Mouse (Mus musculus) intestine, embryonic 16.5 days (tissue): Measurements from ENCODE around the gene Gm45717. TPM values are rescaled to one million over a fixed set of nuclear protein-coding genes. Genes with fewer than 3 reads are reported as not detected.

Source experiments
- ATAC-seq: fragments of 200-750 bp; cut with Nextera tagmentation; 2 replicates; pipeline ENCODE4 v1.8.0; 2017; ENCODE audit warnings: moderate TSS enrichment, moderate library complexity
- H3K27ac ChIP-seq: fragments of 300-500 bp; sonication (generic); 2 replicates; pipeline ENCODE4 v1.5.1; 2014; ENCODE audit warnings: mild to moderate bottlenecking, low read length
- H3K27me3 ChIP-seq: fragments of 300-500 bp; sonication (generic); replicated peaks from 2 replicates; pipeline ENCODE4 v1.6.1; 2014; ENCODE audit warnings: low read length, control low read depth, mixed read lengths; ENCODE audit not compliant: control insufficient read depth, insufficient read depth
- H3K36me3 ChIP-seq: fragments of 300-500 bp; sonication (generic); 2 replicates; pipeline ENCODE4 v1.6.1; 2014; ENCODE audit warnings: low read length, control low read depth; ENCODE audit not compliant: control insufficient read depth, insufficient read depth
- H3K4me1 ChIP-seq: fragments of 300-500 bp; sonication (generic); 2 replicates; pipeline ENCODE4 v1.6.1; 2014; ENCODE audit warnings: low read length, control low read depth, mixed read lengths; ENCODE audit not compliant: control insufficient read depth, insufficient read depth
- H3K4me2 ChIP-seq: fragments of 300-500 bp; sonication (generic); 2 replicates; pipeline ENCODE4 v1.6.1; 2014; ENCODE audit warnings: low read depth, low read length, control low read depth
- H3K4me3 ChIP-seq: fragments of 300-500 bp; sonication (generic); 2 replicates; pipeline ENCODE4 v1.5.1; 2014; ENCODE audit warnings: mild to moderate bottlenecking, low read length
- H3K9ac ChIP-seq: fragments of 300-500 bp; sonication (generic); 2 replicates; pipeline ENCODE4 v1.6.1; 2014; ENCODE audit warnings: low read depth, low read length
- H3K9me3 ChIP-seq: fragments of 300-500 bp; sonication (generic); 2 replicates; pipeline ENCODE4 v1.6.1; 2016; ENCODE audit warnings: low read length, control low read depth; ENCODE audit not compliant: control insufficient read depth
- WGBS: fragments of 180-500 bp; shearing (Covaris S2); extraction: QIAGEN DNeasy Blood & Tissue Kit; methylation state at CpG from one replicate; pipeline ENCODE4 v1.1.7; 2014; 5-methylcytosine and 5-hydroxymethylcytosine counted together
- polyA plus RNA-seq: library from polyadenylated mRNA; unstranded; fragments of >200 nt; fragmentation: Nextera tagmentation; extraction: Ambion mirVana; gene quantifications from 2 replicates; pipeline ENCODE4 v1.2.1, GENCODE M21; 2015

The Gm45717 gene
- polyA plus RNA-seq, 1 experiment from 2014 or later = not detected

DNA sequence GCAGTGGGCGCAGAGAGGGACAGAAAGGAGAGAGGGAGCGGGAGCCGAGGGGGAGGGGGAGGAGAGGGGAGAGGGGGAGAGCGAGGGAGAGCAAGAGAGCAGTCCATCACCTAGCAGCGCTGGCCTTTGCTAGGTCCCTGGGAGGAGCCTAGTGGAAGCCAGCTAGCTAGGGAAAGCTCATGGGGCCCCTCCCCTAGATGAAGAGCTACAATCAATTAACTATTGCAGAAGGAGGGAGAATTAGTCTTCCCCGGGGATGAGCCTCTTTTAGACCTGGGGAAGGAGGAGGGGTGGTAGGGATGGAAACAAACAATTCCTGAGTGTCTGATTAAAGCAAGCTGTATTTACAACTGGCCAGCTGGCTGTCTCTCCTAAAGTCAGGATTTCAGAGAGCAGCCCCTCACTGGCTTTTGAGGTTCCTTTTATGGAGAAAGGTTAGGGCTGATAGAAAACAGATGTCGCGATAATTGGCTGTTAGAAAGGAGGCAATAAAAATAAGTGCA is 16.0 kb downstream of the Gm45717 start:
- H3K4me1 ChIP-seq = peaks cover 24% of the 10 kb centered on the region
- H3K4me2 ChIP-seq = peak overlapping the region; percentile 13; the same call in 1 of the 2 replicates
- no peaks in the 10 kb centered on the region for H3K36me3 ChIP-seq
- 13% methylated on average over 8 of the region's 8 CpGs for WGBS
- H3K9me3 ChIP-seq = no peaks in the 10 kb centered on the region
- peak overlapping the region; percentile 12; the same call in 1 of the 2 replicates for H3K9ac ChIP-seq
- no peaks in the 10 kb centered on the region for H3K27me3 ChIP-seq
- peak; percentile 41; the same call in 1 of the 2 replicates for ATAC-seq
- H3K27ac ChIP-seq = peak overlapping the region; percentile 11
- H3K4me3 ChIP-seq = no peak overlapping the region

DNA sequence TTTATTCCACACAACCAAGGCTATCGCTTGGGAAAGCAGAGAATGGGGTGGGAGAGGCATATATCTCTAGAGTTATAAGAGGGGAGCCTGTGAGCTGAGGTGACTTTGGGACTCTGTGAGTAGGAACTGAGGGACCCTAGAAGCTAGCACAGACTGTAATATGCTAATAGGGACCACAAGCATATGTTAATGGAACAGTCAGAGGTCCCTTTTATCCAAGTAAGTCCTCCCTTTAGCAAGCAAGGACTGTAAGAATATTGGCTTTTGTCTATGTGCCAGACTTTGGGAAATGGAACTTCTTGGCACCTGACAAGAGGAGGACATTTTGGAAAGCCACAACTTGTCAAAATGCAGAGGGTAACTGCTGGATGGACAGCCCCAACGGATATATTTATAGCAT is 16.8 kb downstream of the Gm45717 start:
- 39% methylated on average over 2 of the region's 2 CpGs for WGBS
- H3K27ac ChIP-seq = no peak overlapping the region

DNA sequence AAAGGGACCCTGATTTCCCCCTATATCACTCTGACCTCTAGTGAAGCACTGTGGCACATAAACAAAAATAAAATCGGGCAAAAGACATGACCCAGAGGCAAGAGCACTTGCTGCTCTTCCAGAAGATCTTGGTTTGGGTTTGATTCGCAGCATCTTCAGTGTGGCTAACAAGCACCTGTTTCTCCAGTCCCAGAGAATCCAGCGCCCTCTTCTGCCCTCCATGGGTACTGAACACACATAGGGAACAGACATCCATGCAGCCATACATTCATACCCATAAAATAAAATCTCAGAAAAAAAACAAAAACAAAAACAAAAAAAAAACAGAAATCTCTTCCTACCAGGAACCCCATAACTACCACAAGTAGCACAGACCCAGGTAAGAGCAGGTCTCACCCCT is 17.3 kb downstream of the Gm45717 start:
- no peak for ATAC-seq
- H3K27me3 ChIP-seq = no peaks in the 10 kb centered on the region
- H3K27ac ChIP-seq = no peak overlapping the region

More for the DNA sequence above, 16.8 kb downstream of the Gm45717 start:
- no peaks in the 10 kb centered on the region for H3K27me3 ChIP-seq
- H3K9me3 ChIP-seq = no peaks in the 10 kb centered on the region
- H3K36me3 ChIP-seq = no peaks in the 10 kb centered on the region
- H3K4me3 ChIP-seq = no peak overlapping the region
- H3K9ac ChIP-seq = no peak overlapping the region
- no peak for ATAC-seq
- no peak overlapping the region for H3K4me2 ChIP-seq
- H3K4me1 ChIP-seq = peaks cover 27% of the 10 kb centered on the region

DNA sequence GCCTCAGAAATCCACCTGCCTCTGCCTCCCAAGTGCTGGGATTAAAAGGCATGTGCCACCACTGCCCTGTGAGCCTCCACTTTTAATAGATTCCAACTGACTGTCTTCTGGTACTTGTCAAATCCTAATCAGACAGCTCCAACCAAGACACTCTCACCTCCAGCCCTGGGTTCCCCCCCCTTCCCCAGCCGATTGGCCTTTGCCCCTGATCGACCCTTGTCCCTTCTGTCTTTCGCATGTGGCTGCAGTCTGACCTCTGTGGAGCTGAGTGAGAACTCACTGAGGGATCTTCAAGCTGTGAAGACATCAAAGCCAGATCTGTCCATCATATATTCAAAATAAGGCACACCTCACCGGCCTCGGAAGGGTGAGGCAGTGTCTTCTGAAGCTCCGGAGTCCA is 28.6 kb downstream of the Gm45717 start:
- Histone ChIP-seq H3K4me2 (no peak overlapping the region), H3K9ac (no peak overlapping the region), H3K36me3 (peaks cover 11% of the 10 kb centered on the region; the same call in 1 of the 2 replicates), H3K9me3 (no peaks in the 10 kb centered on the region), H3K27ac (no peak overlapping the region), H3K27me3 (peaks cover 13% of the 10 kb centered on the region), H3K4me3 (no peak overlapping the region), H3K4me1 (peaks cover 3% of the 10 kb centered on the region)
- ATAC-seq = no peak
- 90% methylated on average over 6 of the region's 6 CpGs for whole genome bisulfite sequencing

More for the DNA sequence above, 17.3 kb downstream of the Gm45717 start:
- H3K4me2 ChIP-seq = no peak overlapping the region
- H3K4me3 ChIP-seq = no peak overlapping the region
- no peak overlapping the region for H3K9ac ChIP-seq
- WGBS = 49% methylated on average over 3 of the region's 3 CpGs
- peaks cover 27% of the 10 kb centered on the region for H3K4me1 ChIP-seq
- no peaks in the 10 kb centered on the region for H3K36me3 ChIP-seq
- H3K9me3 ChIP-seq = no peaks in the 10 kb centered on the region

DNA sequence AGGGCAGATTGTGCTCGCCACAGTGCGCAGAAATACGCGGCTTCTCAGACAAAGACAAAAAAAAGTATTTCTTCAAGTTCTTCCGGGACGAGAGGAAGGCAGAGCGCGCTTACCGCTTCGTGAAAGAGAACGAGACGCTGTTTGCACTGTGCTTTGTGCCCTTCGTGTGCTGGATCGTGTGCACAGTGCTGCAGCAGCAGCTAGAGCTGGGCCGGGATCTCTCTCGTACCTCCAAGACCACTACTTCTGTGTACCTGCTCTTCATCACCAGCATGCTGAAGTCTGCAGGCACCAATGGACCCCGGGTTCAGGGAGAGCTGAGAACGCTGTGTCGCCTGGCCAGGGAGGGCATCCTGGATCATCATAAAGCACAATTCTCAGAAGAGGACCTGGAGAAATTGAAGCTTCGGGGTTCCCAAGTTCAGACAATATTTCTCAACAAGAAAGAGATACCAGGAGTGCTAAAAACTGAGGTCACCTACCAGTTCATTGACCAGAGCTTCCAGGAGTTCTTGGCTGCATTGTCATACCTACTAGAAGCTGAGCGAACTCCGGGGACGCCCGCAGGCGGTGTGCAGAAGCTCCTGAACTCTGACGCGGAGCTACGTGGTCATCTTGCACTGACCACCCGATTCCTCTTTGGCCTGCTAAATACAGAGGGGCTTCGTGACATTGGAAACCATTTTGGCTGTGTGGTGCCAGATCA is 32.5 kb downstream of the Gm45717 start:
- Histone ChIP-seq H3K27ac (peak overlapping the region; percentile 78), H3K27me3 (peaks cover 24% of the 10 kb centered on the region), H3K4me2 (peak overlapping the region; percentile 78), H3K36me3 (peaks cover 11% of the 10 kb centered on the region; the same call in 1 of the 2 replicates), H3K9me3 (no peaks in the 10 kb centered on the region), H3K4me1 (peaks cover 11% of the 10 kb centered on the region), H3K9ac (peak overlapping the region; percentile 62), H3K4me3 (peak overlapping the region; percentile 56)
- no peak for ATAC-seq
- 24% methylated on average over 30 of the region's 30 CpGs for WGBS

DNA sequence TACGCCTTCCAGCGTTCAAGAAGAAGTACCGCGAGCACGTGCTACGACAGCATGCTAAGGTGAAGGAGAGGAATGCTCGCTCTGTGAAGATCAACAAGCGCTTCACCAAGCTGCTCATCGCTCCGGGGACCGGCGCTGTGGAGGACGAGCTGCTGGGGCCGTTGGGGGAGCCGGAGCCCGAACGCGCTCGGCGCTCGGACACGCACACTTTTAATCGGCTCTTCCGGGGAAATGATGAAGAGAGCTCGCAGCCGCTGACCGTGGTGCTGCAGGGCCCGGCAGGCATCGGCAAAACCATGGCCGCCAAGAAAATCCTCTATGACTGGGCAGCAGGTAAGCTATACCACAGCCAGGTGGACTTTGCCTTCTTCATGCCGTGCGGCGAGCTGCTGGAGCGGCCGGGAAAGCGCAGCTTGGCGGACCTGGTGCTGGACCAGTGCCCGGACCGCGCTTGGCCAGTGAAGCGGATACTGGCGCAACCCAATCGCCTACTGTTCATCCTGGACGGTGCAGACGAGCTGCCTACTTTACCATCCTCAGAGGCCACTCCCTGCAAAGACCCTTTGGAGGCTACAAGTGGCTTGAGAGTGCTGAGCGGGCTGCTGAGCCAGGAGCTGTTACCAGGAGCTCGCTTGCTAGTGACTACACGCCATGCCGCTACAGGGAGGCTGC is 33.2 kb downstream of the Gm45717 start:
- H3K36me3 ChIP-seq = peaks cover 7% of the 10 kb centered on the region; the same call in 1 of the 2 replicates
- peak overlapping the region; percentile 56 for H3K4me3 ChIP-seq
- WGBS = 1% methylated on average over 49 of the region's 49 CpGs
- no peaks in the 10 kb centered on the region for H3K9me3 ChIP-seq
- peak overlapping the region; percentile 78 for H3K4me2 ChIP-seq
- H3K27me3 ChIP-seq = peaks cover 24% of the 10 kb centered on the region
- H3K9ac ChIP-seq = peak overlapping the region; percentile 62
- peaks cover 11% of the 10 kb centered on the region for H3K4me1 ChIP-seq
- peak overlapping the region; percentile 78 for H3K27ac ChIP-seq
- ATAC-seq = peak; percentile 21; the same call in 1 of the 2 replicates

DNA sequence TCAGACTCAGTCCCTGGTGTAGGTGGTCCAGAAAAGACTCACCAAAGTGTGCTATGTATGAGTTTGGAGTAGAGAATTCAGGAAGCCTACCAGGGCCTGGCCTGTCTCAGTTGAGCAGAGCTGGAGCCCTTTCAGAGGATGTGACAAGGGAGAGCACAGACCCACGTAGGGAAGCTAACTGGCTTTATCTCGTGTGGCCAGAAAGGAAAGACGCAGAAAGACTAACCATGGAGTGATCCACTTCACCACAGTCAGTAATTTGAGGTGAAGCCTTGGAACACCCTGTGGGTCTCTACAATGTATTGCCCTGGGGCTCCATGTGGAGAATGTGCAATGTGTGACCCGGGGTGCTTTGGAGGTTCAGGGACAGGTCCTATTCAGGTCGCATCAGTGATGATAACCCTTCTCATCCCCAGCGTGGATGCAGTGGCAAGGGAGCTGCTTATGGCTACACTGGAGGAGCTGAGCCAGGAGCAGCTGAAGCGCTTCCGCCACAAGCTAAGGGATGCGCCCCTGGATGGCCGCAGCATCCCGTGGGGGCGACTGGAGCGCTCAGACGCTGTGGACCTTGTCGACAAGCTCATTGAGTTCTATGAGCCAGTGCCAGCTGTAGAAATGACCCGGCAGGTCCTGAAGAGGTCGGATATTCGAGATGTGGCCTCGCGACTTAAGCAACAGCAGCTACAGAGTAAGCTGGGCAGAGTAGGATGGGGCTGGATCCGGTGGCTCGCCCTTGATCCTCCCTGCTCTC is 34.3 kb downstream of the Gm45717 start:
- Histone ChIP-seq H3K4me3 (peak overlapping the region; percentile 56), H3K9me3 (no peaks in the 10 kb centered on the region), H3K27me3 (peaks cover 24% of the 10 kb centered on the region), H3K27ac (peak overlapping the region; percentile 89), H3K4me1 (peaks cover 14% of the 10 kb centered on the region), H3K4me2 (peak overlapping the region; percentile 78), H3K36me3 (peaks cover 3% of the 10 kb centered on the region; the same call in 1 of the 2 replicates), H3K9ac (peak overlapping the region; percentile 62)
- ATAC-seq = 0 out of 2 replicates have a peak, but pooled peaks have one; percentile 1
- 33% methylated on average over 22 of the region's 22 CpGs for WGBS

DNA sequence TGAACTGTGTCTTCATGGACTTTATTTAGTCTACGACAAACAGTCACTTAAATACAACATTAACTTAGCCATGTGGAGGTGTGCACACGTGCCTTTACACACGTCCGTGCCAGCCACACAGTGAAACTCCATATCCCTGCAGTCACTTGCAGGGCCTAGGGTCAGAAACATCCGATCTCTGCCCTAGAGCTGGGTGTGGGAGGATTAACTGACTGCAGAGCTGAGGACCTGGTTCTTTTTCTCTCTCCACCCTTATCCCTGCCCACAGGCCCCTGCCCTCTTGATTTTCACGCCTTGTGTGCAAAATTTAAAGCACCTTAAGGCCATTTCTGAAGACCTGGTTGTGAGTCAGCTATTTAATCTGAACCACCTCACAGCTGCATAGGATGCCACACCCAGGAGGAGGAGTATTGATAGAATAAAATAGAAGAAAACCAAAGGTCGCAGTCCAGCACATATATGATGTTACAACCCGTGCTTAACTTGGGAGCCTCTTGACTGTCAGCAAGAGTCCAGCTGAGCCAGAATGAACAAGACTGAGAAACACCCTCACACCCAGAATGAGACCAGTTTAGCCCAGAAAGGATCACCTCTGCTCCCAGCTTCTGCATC is 35.2 kb downstream of the Gm45717 start, which contains the start of gene Nlrp6:
Nlrp6 (plus strand) TSS at position 485 of the 612 bp plus-strand sequence.
- peak within 1 kb of the TSS; percentile 78 for H3K4me2 ChIP-seq
- peak within 1 kb of the TSS; percentile 89 for H3K27ac ChIP-seq
- peak within 1 kb of the TSS; percentile 56 for H3K4me3 ChIP-seq
- H3K36me3 ChIP-seq = peaks cover 3% of the 10 kb centered on the region; the same call in 1 of the 2 replicates
- no peaks in the 10 kb centered on the region for H3K9me3 ChIP-seq
- WGBS = 52% methylated on average over 8 of the region's 8 CpGs
- H3K9ac ChIP-seq = peak within 1 kb of the TSS; percentile 62
- peaks cover 16% of the 10 kb centered on the region for H3K4me1 ChIP-seq
- peak; percentile 81 for ATAC-seq
- H3K27me3 ChIP-seq = peaks cover 24% of the 10 kb centered on the region
